23 mouse cellular contexts compared by ENCODE assay signal in the genomic region with DNA sequence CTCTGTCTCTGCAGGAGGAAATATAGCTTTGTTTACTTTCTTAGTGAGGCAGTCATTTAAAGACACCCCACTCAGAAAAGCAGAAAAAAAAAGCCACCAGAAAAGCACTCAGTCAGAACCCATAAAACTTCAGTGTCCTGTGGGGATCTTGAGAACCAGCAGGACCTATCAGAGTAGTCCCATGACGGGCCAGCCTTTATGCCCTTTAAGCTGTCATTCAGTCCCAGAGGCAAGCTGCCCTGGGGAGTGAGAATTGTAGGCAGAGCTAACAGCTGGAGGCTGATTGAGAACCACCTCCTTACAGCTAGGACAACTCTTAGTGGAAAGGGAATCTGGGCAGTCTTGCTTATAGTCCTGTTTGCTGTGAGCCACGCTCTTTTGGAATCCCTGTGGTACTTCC.
"Had no signal": no experiment of that assay in that cellular context is flagged by ENCODE, and none has a peak within 500 bp of the region (broad histone marks: within the 10 kb centered on the region; RNA-seq: fewer than 3 reads in every experiment).

No protein-coding gene starts in this region.

- DNase-seq: gastrocnemius, postnatal 14 days; gastrocnemius, postnatal 36 days; heart, adult 11 months; heart, adult 2 months; heart, postnatal 14 days; heart, postnatal 36 days; kidney, adult 11 months; kidney, adult 8-10 months; kidney, postnatal 36 days; layer of hippocampus, adult 9-11 months; layer of hippocampus, postnatal 36 days; left cerebral cortex, postnatal 4 days had no signal

- H3K9ac ChIP-seq: heart, embryonic 13.5 days; heart, embryonic 15.5 days; hindbrain, embryonic 13.5 days; hindbrain, embryonic 15.5 days; limb, embryonic 13.5 days; limb, embryonic 15.5 days; liver, embryonic 12.5 days; liver, embryonic 14.5 days had no signal

- H3K4me3 ChIP-seq: heart, adult 2 months; heart, embryonic 13.5 days; heart, embryonic 15.5 days; hindbrain, embryonic 13.5 days; hindbrain, embryonic 15.5 days; limb, embryonic 13.5 days; limb, embryonic 15.5 days; liver, embryonic 12.5 days had no signal

- H3K4me1 ChIP-seq: heart, embryonic 15.5 days; hindbrain, embryonic 13.5 days; hindbrain, embryonic 15.5 days; limb, embryonic 13.5 days; limb, embryonic 15.5 days; liver, embryonic 12.5 days had no signal

- H3K27ac ChIP-seq: heart, adult 2 months; heart, embryonic 13.5 days; heart, embryonic 15.5 days; hindbrain, embryonic 13.5 days; hindbrain, embryonic 15.5 days; hindbrain, postnatal 0 days; limb, embryonic 13.5 days; limb, embryonic 15.5 days; liver, embryonic 12.5 days; liver, embryonic 14.5 days had no signal

- H3K9me3 ChIP-seq: heart, embryonic 15.5 days; hindbrain, embryonic 15.5 days; limb, embryonic 15.5 days had no signal

- H3K27me3 ChIP-seq: heart, embryonic 13.5 days; heart, embryonic 15.5 days; hindbrain, embryonic 13.5 days; hindbrain, embryonic 15.5 days; limb, embryonic 13.5 days; limb, embryonic 15.5 days; liver, embryonic 12.5 days had no signal

- H3K36me3 ChIP-seq: heart, embryonic 13.5 days; heart, embryonic 15.5 days; hindbrain, embryonic 13.5 days; hindbrain, embryonic 15.5 days; limb, embryonic 13.5 days; limb, embryonic 15.5 days; liver, embryonic 12.5 days had no signal

- ATAC-seq: hindbrain, postnatal 0 days; intestine, embryonic 16.5 days; liver, embryonic 12.5 days had no signal

- H3K4me2 ChIP-seq: heart, embryonic 11.5 days; heart, embryonic 13.5 days; heart, embryonic 15.5 days; hindbrain, embryonic 13.5 days; hindbrain, embryonic 15.5 days; limb, embryonic 13.5 days; limb, embryonic 15.5 days; liver, embryonic 12.5 days had no signal
